Mouse (Mus musculus) lung, adult 2 months (tissue): ENCODE results near the gene Umodl1.

Experiments used
- CTCF ChIP-seq: fragments of 200-500 bp; IDR thresholded peaks from 2 replicates; pipeline ENCODE4 v1.5.1; 2011; ENCODE audit warnings: mild to moderate bottlenecking, low read length, control low read depth; ENCODE audit not compliant: insufficient read depth
- POLR2A ChIP-seq: fragments of 200-500 bp; IDR thresholded peaks from 2 replicates; pipeline ENCODE4 v1.6.1; 2011; ENCODE audit warnings: low read depth, mild to moderate bottlenecking, control low read depth, low read length, borderline replicate concordance; ENCODE audit errors: extremely low read depth

DNA sequence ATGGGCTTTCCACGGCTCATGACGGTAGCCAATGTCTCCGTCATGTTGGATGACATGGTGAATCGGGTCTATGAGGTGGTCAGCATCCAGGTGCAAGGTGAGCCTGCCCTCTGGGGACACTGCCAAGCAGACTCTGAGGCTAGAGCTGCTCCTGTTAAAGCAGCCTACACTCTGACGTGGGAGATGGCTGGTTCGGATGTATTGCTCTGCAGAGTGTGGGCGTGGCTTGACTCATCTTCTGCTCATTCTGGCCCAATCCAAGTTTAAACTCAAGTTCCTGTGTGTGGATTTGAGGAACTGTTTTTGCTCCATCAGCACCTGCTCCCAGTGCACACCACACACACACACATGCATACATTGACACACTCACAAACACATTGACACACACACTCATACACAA, 17.4 kb downstream of the Umodl1 start:
- TF ChIP-seq POLR2A = no peak
- TF ChIP-seq CTCF = no peak
